Mouse (Mus musculus): ENCODE data around the gene Hormad2. TPM values are rescaled to one million over a fixed set of nuclear protein-coding genes. Genes with fewer than 3 reads are reported as not detected.

Gene Hormad2
- polyA plus RNA-seq (2015; fragmentation: Nextera tagmentation; extraction: Ambion mirVana), result 0.10 TPM in 1 of 2 replicates, not detected in the other

GRCm38 (mm10) chr11:4440978-4441377 lies at the start of gene Hormad2:
Gene Hormad2 (minus strand): TSS chr11:4441105.
- H3K4me1 ChIP-seq, result no peaks in the 10 kb centered on the region
- no peak within 1 kb of the TSS for H3K27ac ChIP-seq
- WGBS, result 58% methylated on average over 19 of the region's 19 CpGs
- no peak within 1 kb of the TSS for H3K9ac ChIP-seq
- H3K4me3 ChIP-seq, result no peak within 1 kb of the TSS
- no peaks in the 10 kb centered on the region for H3K36me3 ChIP-seq (ENCODE audit: poor library complexity, severe bottlenecking)
- H3K4me2 ChIP-seq, result no peak within 1 kb of the TSS; the same call in 1 of the 2 replicates
- no peaks in the 10 kb centered on the region for H3K27me3 ChIP-seq
- no peak for ATAC-seq
- H3K9me3 ChIP-seq (replicated peaks), result no peaks in the 10 kb centered on the region

- peaks cover 86% of the 10 kb centered on the region for H3K36me3 ChIP-seq (ENCODE audit: poor library complexity, severe bottlenecking)
- 97% methylated on average over 4 of the region's 4 CpGs for WGBS
- no peak for ATAC-seq
- H3K27me3 ChIP-seq, result no peaks in the 10 kb centered on the region
- H3K4me3 ChIP-seq, result no peak overlapping the region
- no peak overlapping the region for H3K27ac ChIP-seq
- no peaks in the 10 kb centered on the region for H3K9me3 ChIP-seq (replicated peaks)
- H3K9ac ChIP-seq, result no peak overlapping the region
- H3K4me2 ChIP-seq, result no peak overlapping the region
- peaks cover 12% of the 10 kb centered on the region for H3K4me1 ChIP-seq
Observed at GRCm38 (mm10) chr11:4489207-4489606, 48.3 kb upstream of the Hormad2 start.

GRCm38 (mm10) chr11:4488798-4489197 lies 47.9 kb upstream of the Hormad2 start:
- Histone ChIP-seq H3K27me3 (no peaks in the 10 kb centered on the region), H3K4me1 (peaks cover 12% of the 10 kb centered on the region), H3K9ac (no peak overlapping the region), H3K36me3 (ENCODE audit: poor library complexity, severe bottlenecking) (peaks cover 90% of the 10 kb centered on the region), H3K4me2 (no peak overlapping the region), H3K9me3 (replicated peaks) (no peaks in the 10 kb centered on the region), H3K27ac (no peak overlapping the region), H3K4me3 (no peak overlapping the region)
- no peak for ATAC-seq
- WGBS, result 96% methylated on average over 2 of the region's 2 CpGs

GRCm38 (mm10) chr11:4488367-4488766 lies 47.5 kb upstream of the Hormad2 start:
- Histone ChIP-seq H3K36me3 (ENCODE audit: poor library complexity, severe bottlenecking) (peaks cover 94% of the 10 kb centered on the region), H3K27me3 (no peaks in the 10 kb centered on the region), H3K9me3 (replicated peaks) (no peaks in the 10 kb centered on the region), H3K4me3 (no peak overlapping the region), H3K4me2 (no peak overlapping the region), H3K9ac (no peak overlapping the region), H3K4me1 (peaks cover 12% of the 10 kb centered on the region), H3K27ac (no peak overlapping the region)
- WGBS, result 95% methylated on average over 13 of the region's 13 CpGs
- no peak for ATAC-seq

- peak overlapping the region; percentile 54 for H3K27ac ChIP-seq
- H3K27me3 ChIP-seq, result no peaks in the 10 kb centered on the region
- 78% methylated on average over 8 of the region's 8 CpGs for WGBS
- H3K4me3 ChIP-seq, result no peak overlapping the region
- no peak overlapping the region for H3K4me2 ChIP-seq
- H3K4me1 ChIP-seq, result peaks cover 12% of the 10 kb centered on the region
- no peaks in the 10 kb centered on the region for H3K9me3 ChIP-seq (replicated peaks)
- H3K36me3 ChIP-seq (ENCODE audit: poor library complexity, severe bottlenecking), result peaks cover 100% of the 10 kb centered on the region
- peak; percentile 78 for ATAC-seq
- H3K9ac ChIP-seq, result no peak overlapping the region
Observed at GRCm38 (mm10) chr11:4487401-4487965, 46.6 kb upstream of the Hormad2 start.

- Histone ChIP-seq H3K36me3 (ENCODE audit: poor library complexity, severe bottlenecking) (peaks cover 99% of the 10 kb centered on the region), H3K4me1 (peaks cover 12% of the 10 kb centered on the region), H3K4me2 (no peak overlapping the region), H3K4me3 (no peak overlapping the region), H3K27me3 (no peaks in the 10 kb centered on the region), H3K9ac (no peak overlapping the region), H3K9me3 (replicated peaks) (no peaks in the 10 kb centered on the region), H3K27ac (no peak overlapping the region)
- WGBS, result 90% methylated on average over 5 of the region's 5 CpGs
- ATAC-seq, result no peak
Observed at GRCm38 (mm10) chr11:4484541-4484940, 43.6 kb upstream of the Hormad2 start.

- Histone ChIP-seq H3K9me3 (replicated peaks) (no peaks in the 10 kb centered on the region), H3K27ac (no peak overlapping the region), H3K27me3 (no peaks in the 10 kb centered on the region), H3K4me2 (no peak overlapping the region), H3K9ac (no peak overlapping the region), H3K36me3 (ENCODE audit: poor library complexity, severe bottlenecking) (peaks cover 88% of the 10 kb centered on the region), H3K4me3 (no peak overlapping the region), H3K4me1 (peaks cover 5% of the 10 kb centered on the region)
- 80% methylated on average over 5 of the region's 5 CpGs for WGBS
- no peak for ATAC-seq
Observed at GRCm38 (mm10) chr11:4482641-4483040, 41.7 kb upstream of the Hormad2 start.

GRCm38 (mm10) chr11:4476184-4476697 lies 35.3 kb upstream of the Hormad2 start:
- Histone ChIP-seq H3K27me3 (no peaks in the 10 kb centered on the region), H3K4me3 (no peak overlapping the region), H3K9ac (no peak overlapping the region), H3K9me3 (replicated peaks) (no peaks in the 10 kb centered on the region), H3K4me1 (peaks cover 9% of the 10 kb centered on the region; the same call in 1 of the 2 replicates), H3K27ac (no peak overlapping the region), H3K4me2 (no peak overlapping the region), H3K36me3 (ENCODE audit: poor library complexity, severe bottlenecking) (peaks cover 29% of the 10 kb centered on the region)
- ATAC-seq, result no peak
- WGBS, result 92% methylated on average over 4 of the region's 4 CpGs

- no peak overlapping the region for H3K4me2 ChIP-seq
- ATAC-seq, result no peak
- no peak overlapping the region for H3K9ac ChIP-seq
- no peak overlapping the region for H3K4me3 ChIP-seq
- H3K27ac ChIP-seq, result peak overlapping the region; percentile 42; the same call in 1 of the 2 replicates
- peaks cover 5% of the 10 kb centered on the region; the same call in 1 of the 2 replicates for H3K36me3 ChIP-seq (ENCODE audit: poor library complexity, severe bottlenecking)
- 65% methylated on average over 7 of the region's 7 CpGs for WGBS
- no peaks in the 10 kb centered on the region for H3K9me3 ChIP-seq (replicated peaks)
- peaks cover 9% of the 10 kb centered on the region; the same call in 1 of the 2 replicates for H3K4me1 ChIP-seq
- no peaks in the 10 kb centered on the region for H3K27me3 ChIP-seq
Observed at GRCm38 (mm10) chr11:4472464-4473179, 31.7 kb upstream of the Hormad2 start.

- ATAC-seq, result no peak
- 85% methylated on average over 5 of the region's 5 CpGs for WGBS
- no peaks in the 10 kb centered on the region for H3K27me3 ChIP-seq
- peaks cover 5% of the 10 kb centered on the region; the same call in 1 of the 2 replicates for H3K36me3 ChIP-seq (ENCODE audit: poor library complexity, severe bottlenecking)
- no peak overlapping the region for H3K27ac ChIP-seq
- no peaks in the 10 kb centered on the region for H3K9me3 ChIP-seq (replicated peaks)
- H3K4me1 ChIP-seq, result peaks cover 9% of the 10 kb centered on the region; the same call in 1 of the 2 replicates
- H3K9ac ChIP-seq, result no peak overlapping the region
- H3K4me2 ChIP-seq, result no peak overlapping the region
- no peak overlapping the region for H3K4me3 ChIP-seq
Observed at GRCm38 (mm10) chr11:4471734-4472133, 30.8 kb upstream of the Hormad2 start.

- Histone ChIP-seq H3K4me2 (no peak overlapping the region), H3K4me1 (peaks cover 9% of the 10 kb centered on the region; the same call in 1 of the 2 replicates), H3K27ac (no peak overlapping the region), H3K9ac (no peak overlapping the region), H3K27me3 (no peaks in the 10 kb centered on the region), H3K9me3 (replicated peaks) (no peaks in the 10 kb centered on the region), H3K36me3 (ENCODE audit: poor library complexity, severe bottlenecking) (peaks cover 5% of the 10 kb centered on the region; the same call in 1 of the 2 replicates), H3K4me3 (no peak overlapping the region)
- no peak for ATAC-seq
Observed at GRCm38 (mm10) chr11:4471251-4471650, 30.3 kb upstream of the Hormad2 start.

- ATAC-seq, result no peak
- Histone ChIP-seq H3K9ac (no peak overlapping the region), H3K4me2 (no peak overlapping the region), H3K9me3 (replicated peaks) (no peaks in the 10 kb centered on the region), H3K27ac (no peak overlapping the region), H3K36me3 (ENCODE audit: poor library complexity, severe bottlenecking) (no peaks in the 10 kb centered on the region), H3K4me1 (peaks cover 9% of the 10 kb centered on the region; the same call in 1 of the 2 replicates), H3K4me3 (no peak overlapping the region), H3K27me3 (no peaks in the 10 kb centered on the region)
- WGBS, result 65% methylated on average over 5 of the region's 5 CpGs
Observed at GRCm38 (mm10) chr11:4469091-4469490, 28.2 kb upstream of the Hormad2 start.

Measured in forebrain, embryonic 13.5 days (tissue).